Mouse (Mus musculus): Measurements from ENCODE around the gene Naa38. TPM values are rescaled to one million over a fixed set of nuclear protein-coding genes. Genes with fewer than 3 reads are reported as not detected.

Gene Naa38
- polyA plus RNA-seq, 1 experiment from 2014 or later, result 174 TPM

GRCm38 (mm10) chr11:69403691-69404594, 8.7 kb downstream of the Naa38 start:
- no peak overlapping the region for H3K4me2 ChIP-seq (ENCODE audit: low read length)
- no peak overlapping the region for H3K9ac ChIP-seq (ENCODE audit: low read length)
- no peak overlapping the region for H3K4me3 ChIP-seq (ENCODE audit: control insufficient read depth in 1 of 2, insufficient read depth in 1 of 2, low read depth in 1 of 2, low read length in 2 of 2)
- H3K36me3 ChIP-seq (ENCODE audit: control insufficient read depth, insufficient read depth, low read length), result peaks cover 87% of the 10 kb centered on the region
- H3K27ac ChIP-seq (replicated peaks in 1 of 2; ENCODE audit: control insufficient read depth in 1 of 2, insufficient read depth in 1 of 2, low read depth in 2 of 2, low read length in 2 of 2), result no peak overlapping the region
- 89% methylated on average over 37 of the region's 38 CpGs for WGBS
- H3K4me1 ChIP-seq (ENCODE audit: control insufficient read depth in 2 of 2, insufficient read depth in 2 of 2, low read length in 2 of 2), result peaks cover 7 to 9% of the 10 kb centered on the region in 2 experiments
- no peak for ATAC-seq (ENCODE audit: insufficient number of reproducible peaks, insufficient read depth, low FRiP score, low read depth)
- H3K27me3 ChIP-seq (ENCODE audit: control insufficient read depth, insufficient read depth, low read length), result no peaks in the 10 kb centered on the region
- H3K9me3 ChIP-seq (ENCODE audit: control insufficient read depth, low read length), result no peaks in the 10 kb centered on the region

- Histone ChIP-seq H3K9ac (ENCODE audit: low read length) (no peak overlapping the region), H3K4me2 (ENCODE audit: low read length) (no peak overlapping the region), H3K27me3 (ENCODE audit: control insufficient read depth, insufficient read depth, low read length) (no peaks in the 10 kb centered on the region), H3K4me1 (ENCODE audit: control insufficient read depth in 2 of 2, insufficient read depth in 2 of 2, low read length in 2 of 2) (peaks cover 7% of the 10 kb centered on the region in 2 experiments), H3K4me3 (ENCODE audit: control insufficient read depth in 1 of 2, insufficient read depth in 1 of 2, low read depth in 1 of 2, low read length in 2 of 2) (no peak overlapping the region), H3K36me3 (ENCODE audit: control insufficient read depth, insufficient read depth, low read length) (peaks cover 83% of the 10 kb centered on the region), H3K27ac (replicated peaks in 1 of 2; ENCODE audit: control insufficient read depth in 1 of 2, insufficient read depth in 1 of 2, low read depth in 2 of 2, low read length in 2 of 2) (no peak overlapping the region), H3K9me3 (ENCODE audit: control insufficient read depth, low read length) (no peaks in the 10 kb centered on the region)
- 92% methylated on average over 24 of the region's 24 CpGs for WGBS
- ATAC-seq (ENCODE audit: insufficient number of reproducible peaks, insufficient read depth, low FRiP score, low read depth), result no peak
Measured at GRCm38 (mm10) chr11:69404595-69405396, 9.5 kb downstream of the Naa38 start.

GRCm38 (mm10) chr11:69405397-69406200, 10.3 kb downstream of the Naa38 start:
- no peak overlapping the region for H3K4me2 ChIP-seq (ENCODE audit: low read length)
- peaks cover 6 to 7% of the 10 kb centered on the region in 2 experiments for H3K4me1 ChIP-seq (ENCODE audit: control insufficient read depth in 2 of 2, insufficient read depth in 2 of 2, low read length in 2 of 2)
- no peaks in the 10 kb centered on the region for H3K27me3 ChIP-seq (ENCODE audit: control insufficient read depth, insufficient read depth, low read length)
- no peaks in the 10 kb centered on the region for H3K9me3 ChIP-seq (ENCODE audit: control insufficient read depth, low read length)
- ATAC-seq (ENCODE audit: insufficient number of reproducible peaks, insufficient read depth, low FRiP score, low read depth), result no peak
- H3K9ac ChIP-seq (ENCODE audit: low read length), result no peak overlapping the region
- peaks cover 75% of the 10 kb centered on the region for H3K36me3 ChIP-seq (ENCODE audit: control insufficient read depth, insufficient read depth, low read length)
- H3K4me3 ChIP-seq (ENCODE audit: control insufficient read depth in 1 of 2, insufficient read depth in 1 of 2, low read depth in 1 of 2, low read length in 2 of 2), result no peak overlapping the region
- 89% methylated on average over 24 of the region's 24 CpGs for WGBS
- H3K27ac ChIP-seq (replicated peaks in 1 of 2; ENCODE audit: control insufficient read depth in 1 of 2, insufficient read depth in 1 of 2, low read depth in 2 of 2, low read length in 2 of 2), result no peak overlapping the region

DNA sequence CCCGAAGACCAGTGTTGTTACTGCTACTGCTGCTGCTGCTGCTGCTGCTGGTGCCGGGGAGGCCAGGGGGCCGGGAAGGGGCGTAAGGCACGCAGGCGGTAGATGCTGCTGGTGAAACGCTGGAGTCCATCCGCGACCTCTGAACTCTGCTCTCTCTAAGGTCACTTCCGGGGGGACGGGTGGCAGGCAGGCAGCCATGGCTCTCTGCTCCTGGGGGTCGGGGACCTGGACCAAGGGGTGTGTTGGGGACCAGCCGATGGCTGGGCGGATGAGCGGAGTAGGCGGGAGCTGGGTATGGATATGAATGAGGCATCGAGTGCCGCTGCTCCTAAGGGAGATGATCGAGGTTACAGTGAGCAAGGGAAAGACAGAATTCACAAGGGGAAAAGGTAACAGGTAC, 11.0 kb downstream of the Naa38 start:
- no peak overlapping the region for H3K4me2 ChIP-seq (ENCODE audit: low read length)
- ATAC-seq (ENCODE audit: insufficient number of reproducible peaks, insufficient read depth, low FRiP score, low read depth), result no peak
- H3K4me1 ChIP-seq (ENCODE audit: control insufficient read depth in 2 of 2, insufficient read depth in 2 of 2, low read length in 2 of 2), result peaks cover 6 to 7% of the 10 kb centered on the region in 2 experiments
- H3K27ac ChIP-seq (replicated peaks in 1 of 2; ENCODE audit: control insufficient read depth in 1 of 2, insufficient read depth in 1 of 2, low read depth in 2 of 2, low read length in 2 of 2), result no peak overlapping the region
- H3K36me3 ChIP-seq (ENCODE audit: control insufficient read depth, insufficient read depth, low read length), result peaks cover 69% of the 10 kb centered on the region
- H3K27me3 ChIP-seq (ENCODE audit: control insufficient read depth, insufficient read depth, low read length), result no peaks in the 10 kb centered on the region
- no peaks in the 10 kb centered on the region for H3K9me3 ChIP-seq (ENCODE audit: control insufficient read depth, low read length)
- no peak overlapping the region for H3K4me3 ChIP-seq (ENCODE audit: control insufficient read depth in 1 of 2, insufficient read depth in 1 of 2, low read depth in 1 of 2, low read length in 2 of 2)
- H3K9ac ChIP-seq (ENCODE audit: low read length), result no peak overlapping the region
- WGBS, result 90% methylated on average over 19 of the region's 19 CpGs

- Histone ChIP-seq H3K36me3 (ENCODE audit: control insufficient read depth, insufficient read depth, low read length) (peaks cover 62% of the 10 kb centered on the region), H3K27ac (replicated peaks in 1 of 2; ENCODE audit: control insufficient read depth in 1 of 2, insufficient read depth in 1 of 2, low read depth in 2 of 2, low read length in 2 of 2) (no peak overlapping the region), H3K4me2 (ENCODE audit: low read length) (no peak overlapping the region), H3K4me3 (ENCODE audit: control insufficient read depth in 1 of 2, insufficient read depth in 1 of 2, low read depth in 1 of 2, low read length in 2 of 2) (no peak overlapping the region), H3K27me3 (ENCODE audit: control insufficient read depth, insufficient read depth, low read length) (no peaks in the 10 kb centered on the region), H3K9me3 (ENCODE audit: control insufficient read depth, low read length) (no peaks in the 10 kb centered on the region), H3K4me1 (ENCODE audit: control insufficient read depth in 2 of 2, insufficient read depth in 2 of 2, low read length in 2 of 2) (peaks cover 10 to 13% of the 10 kb centered on the region in 2 experiments), H3K9ac (ENCODE audit: low read length) (no peak overlapping the region)
- WGBS, result 88% methylated on average over 16 of the region's 16 CpGs
- no peak for ATAC-seq (ENCODE audit: insufficient number of reproducible peaks, insufficient read depth, low FRiP score, low read depth)
Measured at GRCm38 (mm10) chr11:69406867-69407723, 11.8 kb downstream of the Naa38 start.

DNA sequence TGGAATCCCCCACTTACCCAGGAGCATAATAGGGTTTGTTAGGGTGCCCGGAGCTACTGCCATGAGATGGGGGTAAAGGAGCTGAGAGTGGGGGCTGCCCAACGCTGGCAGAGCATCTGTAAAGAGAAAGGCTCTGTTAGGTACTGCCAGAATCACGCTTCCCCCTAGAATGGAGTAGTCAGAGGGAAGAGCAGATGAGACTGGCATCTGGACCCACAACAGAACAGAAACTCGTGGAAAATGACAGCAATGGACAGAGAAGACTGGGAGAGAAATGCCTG, 12.4 kb downstream of the Naa38 start:
- no peak overlapping the region for H3K9ac ChIP-seq (ENCODE audit: low read length)
- H3K36me3 ChIP-seq (ENCODE audit: control insufficient read depth, insufficient read depth, low read length), result peaks cover 62% of the 10 kb centered on the region
- H3K27ac ChIP-seq (replicated peaks in 1 of 2; ENCODE audit: control insufficient read depth in 1 of 2, insufficient read depth in 1 of 2, low read depth in 2 of 2, low read length in 2 of 2), result no peak overlapping the region
- no peaks in the 10 kb centered on the region for H3K9me3 ChIP-seq (ENCODE audit: control insufficient read depth, low read length)
- H3K4me2 ChIP-seq (ENCODE audit: low read length), result peak overlapping the region; percentile 77
- H3K27me3 ChIP-seq (ENCODE audit: control insufficient read depth, insufficient read depth, low read length), result no peaks in the 10 kb centered on the region
- peaks cover 14 to 19% of the 10 kb centered on the region in 2 experiments for H3K4me1 ChIP-seq (ENCODE audit: control insufficient read depth in 2 of 2, insufficient read depth in 2 of 2, low read length in 2 of 2)
- ATAC-seq (ENCODE audit: insufficient number of reproducible peaks, insufficient read depth, low FRiP score, low read depth), result no peak
- H3K4me3 ChIP-seq (ENCODE audit: control insufficient read depth in 1 of 2, insufficient read depth in 1 of 2, low read depth in 1 of 2, low read length in 2 of 2), result no peak overlapping the region
- 80% methylated on average over 4 of the region's 4 CpGs for WGBS

All from heart, embryonic 14.5 days (tissue).